Mouse (Mus musculus) lung, postnatal 0 days (tissue): ENCODE results near the gene Gmds. TPM values are rescaled to one million over a fixed set of nuclear protein-coding genes. Genes with fewer than 3 reads are reported as not detected.

Experiments
- ATAC-seq: fragments of 200-750 bp; cut with Nextera tagmentation; 2 replicates; pipeline ENCODE4 v1.8.0; 2017; ENCODE audit warnings: moderate library complexity
- DNase-seq: peaks from one replicate; pipeline ENCODE4 v3.0.0-alpha.2; 2016; ENCODE audit warnings: low spot score
- H3K27ac ChIP-seq: fragments of 300-500 bp; sonication (generic); 2 replicates; pipeline ENCODE4 v1.5.1; 2014; ENCODE audit warnings: antibody characterized with exemption, mild to moderate bottlenecking, low read length, mixed read lengths
- H3K27me3 ChIP-seq: fragments of 300-500 bp; sonication (generic); replicated peaks from 2 replicates; pipeline ENCODE4 v1.6.1; 2014; ENCODE audit warnings: low read length, mixed read lengths; ENCODE audit not compliant: insufficient read depth
- H3K36me3 ChIP-seq: fragments of 300-500 bp; sonication (generic); 2 replicates; pipeline ENCODE4 v1.6.1; 2014; ENCODE audit warnings: low read length, mixed read lengths; ENCODE audit not compliant: insufficient read depth
- H3K4me1 ChIP-seq: fragments of 300-500 bp; sonication (generic); 2 replicates; pipeline ENCODE4 v1.6.1; 2014; ENCODE audit warnings: antibody characterized with exemption, low read depth, low read length, mixed read lengths; ENCODE audit not compliant: insufficient read depth
- H3K4me2 ChIP-seq: fragments of 300-500 bp; sonication (generic); replicated peaks from 2 replicates; pipeline ENCODE4 v1.6.1; 2014; ENCODE audit warnings: low read depth, mild to moderate bottlenecking, low read length, moderate library complexity, mixed read lengths
- H3K4me3 ChIP-seq: fragments of 300-500 bp; sonication (generic); 2 replicates; pipeline ENCODE4 v1.5.1; 2014; ENCODE audit warnings: low read depth, low read length
- H3K9ac ChIP-seq: fragments of 300-500 bp; sonication (generic); replicated peaks from 2 replicates; pipeline ENCODE4 v1.6.1; 2014; ENCODE audit warnings: low read depth, mild to moderate bottlenecking
- H3K9me3 ChIP-seq: fragments of 300-500 bp; sonication (generic); 2 replicates; pipeline ENCODE4 v1.6.1; 2016; ENCODE audit warnings: low read length, mixed read lengths
- CTCF ChIP-seq: IDR thresholded peaks from 2 replicates; pipeline ENCODE4 v1.5.1; 2016; ENCODE audit warnings: antibody characterized with exemption, mild to moderate bottlenecking
- EP300 ChIP-seq: IDR thresholded peaks from 2 replicates; pipeline ENCODE4 v1.6.1; 2016; ENCODE audit warnings: antibody characterized with exemption, mild to moderate bottlenecking, control low read depth
- WGBS: fragments of 180-500 bp; shearing (Covaris S2); extraction: QIAGEN DNeasy Blood & Tissue Kit; methylation state at CpG from one replicate; pipeline ENCODE4 v1.1.7; 2014; 5-methylcytosine and 5-hydroxymethylcytosine counted together
- polyA plus RNA-seq: library from polyadenylated mRNA; unstranded; fragments of >200 nt; fragmentation: Nextera tagmentation; extraction: Ambion mirVana; gene quantifications from 2 replicates; pipeline ENCODE4 v1.2.1, GENCODE M21; 2015

Gmds gene
- polyA plus RNA-seq, 1 experiment from 2014 or later: 13.4 TPM

DNA sequence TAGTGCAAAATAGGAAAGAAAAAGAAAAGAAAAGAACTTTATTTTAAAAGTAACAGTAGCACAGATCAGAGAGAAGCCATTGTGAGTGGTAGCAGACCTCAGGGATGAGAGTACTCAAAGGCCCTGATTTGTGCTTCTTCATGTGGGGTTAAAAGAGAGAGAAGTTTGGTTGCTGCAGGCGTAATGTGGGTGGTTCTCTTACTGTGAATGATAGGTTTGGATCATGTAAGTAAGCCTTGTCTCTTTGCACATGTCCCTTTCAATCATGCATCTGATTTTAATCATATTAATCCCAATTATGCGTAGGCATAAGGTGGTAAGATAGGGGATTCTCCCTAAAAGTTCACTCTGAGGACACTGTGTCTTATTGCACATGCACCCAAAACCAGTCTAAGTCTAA lies 556.5 kb downstream of the Gmds start:
- ATAC-seq: no peak
- H3K4me2 ChIP-seq: no peak overlapping the region
- TF ChIP-seq EP300 (no peak), CTCF (no peak)
- H3K4me1 ChIP-seq: no peaks in the 10 kb centered on the region
- no peaks in the 10 kb centered on the region for H3K27me3 ChIP-seq
- WGBS: 96% methylated on average over 2 of the region's 2 CpGs
- H3K9me3 ChIP-seq: no peaks in the 10 kb centered on the region
- DNase-seq: no peak
- no peak overlapping the region for H3K27ac ChIP-seq
- no peak overlapping the region for H3K4me3 ChIP-seq
- H3K36me3 ChIP-seq: no peaks in the 10 kb centered on the region
- H3K9ac ChIP-seq: no peak overlapping the region

DNA sequence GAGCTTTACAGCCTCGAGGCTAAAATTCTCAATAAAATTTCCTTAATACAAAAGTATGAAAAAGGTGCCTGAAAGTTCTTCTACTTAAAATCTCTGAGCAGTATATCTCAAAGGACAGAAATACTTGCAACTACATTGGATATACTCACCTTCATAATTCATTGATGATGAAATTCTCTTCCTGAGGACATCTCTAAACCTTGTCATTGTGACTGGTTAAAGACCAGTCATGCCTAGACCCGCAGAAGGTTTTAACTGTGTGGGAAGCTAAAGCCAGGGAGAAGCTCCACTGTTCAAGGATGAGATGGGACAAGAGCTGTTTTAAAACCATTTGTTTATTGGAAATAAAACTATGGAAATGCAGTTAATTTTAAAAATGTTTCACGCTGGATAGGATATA lies 558.2 kb downstream of the Gmds start:
- Histone ChIP-seq H3K9ac (no peak overlapping the region), H3K27me3 (no peaks in the 10 kb centered on the region), H3K36me3 (no peaks in the 10 kb centered on the region), H3K4me2 (no peak overlapping the region), H3K9me3 (no peaks in the 10 kb centered on the region), H3K27ac (no peak overlapping the region), H3K4me1 (no peaks in the 10 kb centered on the region), H3K4me3 (no peak overlapping the region)
- TF ChIP-seq EP300: no peak
- TF ChIP-seq CTCF: no peak
- WGBS: 93% methylated on average over 3 of the region's 3 CpGs
- DNase-seq (no peak), ATAC-seq (no peak)

GRCm38 (mm10) chr13:31779281-31779981 lies 559.1 kb downstream of the Gmds start:
- DNase-seq (no peak), ATAC-seq (no peak)
- Histone ChIP-seq H3K27ac (no peak overlapping the region), H3K9ac (no peak overlapping the region), H3K4me2 (peak overlapping the region; percentile 14; the same call in 1 of the 2 replicates), H3K9me3 (no peaks in the 10 kb centered on the region), H3K4me1 (no peaks in the 10 kb centered on the region), H3K27me3 (no peaks in the 10 kb centered on the region), H3K4me3 (no peak overlapping the region), H3K36me3 (no peaks in the 10 kb centered on the region)
- TF ChIP-seq EP300 (no peak), CTCF (no peak)
- WGBS: 42% methylated on average over 17 of the region's 17 CpGs

DNA sequence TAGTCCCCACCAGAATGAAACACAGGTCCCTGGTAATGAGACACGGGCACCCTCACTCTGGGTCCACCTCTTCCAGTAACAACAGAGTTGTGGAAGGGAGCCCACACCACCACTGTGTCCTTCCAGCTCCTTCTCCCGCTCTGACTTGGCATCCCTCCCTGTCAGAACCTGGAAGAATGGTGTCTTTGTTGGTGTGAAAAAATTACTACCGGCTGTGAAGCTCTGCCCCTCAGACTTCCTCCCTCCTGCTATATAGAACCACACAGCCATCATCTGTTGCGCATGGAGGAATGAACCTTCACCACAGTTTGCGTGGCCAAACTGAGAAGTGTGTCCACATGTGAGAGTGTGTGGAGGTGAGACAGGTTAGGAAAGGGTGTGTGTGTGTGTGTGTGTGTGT lies 562.8 kb downstream of the Gmds start:
- ATAC-seq (no peak), DNase-seq (no peak)
- Histone ChIP-seq H3K27ac (no peak overlapping the region), H3K36me3 (no peaks in the 10 kb centered on the region), H3K27me3 (no peaks in the 10 kb centered on the region), H3K9me3 (no peaks in the 10 kb centered on the region), H3K4me1 (no peaks in the 10 kb centered on the region), H3K4me3 (no peak overlapping the region), H3K4me2 (no peak overlapping the region), H3K9ac (no peak overlapping the region)
- no peak for TF ChIP-seq CTCF
- TF ChIP-seq EP300: no peak
- WGBS: 52% methylated on average over 5 of the region's 5 CpGs

GRCm38 (mm10) chr13:31772882-31773281 lies 565.7 kb downstream of the Gmds start:
- Histone ChIP-seq H3K9ac (no peak overlapping the region), H3K27me3 (no peaks in the 10 kb centered on the region), H3K36me3 (no peaks in the 10 kb centered on the region), H3K4me3 (no peak overlapping the region), H3K27ac (no peak overlapping the region), H3K4me1 (no peaks in the 10 kb centered on the region), H3K9me3 (no peaks in the 10 kb centered on the region), H3K4me2 (no peak overlapping the region)
- WGBS: 65% methylated on average over 5 of the region's 5 CpGs
- DNase-seq: no peak
- no peak for TF ChIP-seq EP300
- no peak for TF ChIP-seq CTCF
- ATAC-seq: no peak
